Mouse (Mus musculus) adrenal gland, adult 2 months (tissue): Measurements from ENCODE around the gene Btbd35f26. TPM values are rescaled to one million over a fixed set of nuclear protein-coding genes. Genes with fewer than 3 reads are reported as not detected.
"Not testable (repeated sequence)": the region's sequence is repeated elsewhere in the genome, so short reads cannot be mapped to it uniquely, and the experiment has no call there.

Experiments used
- DNase-seq: peaks from one replicate; pipeline ENCODE4 v3.0.0; 2021
- long read RNA-seq: library from polyadenylated mRNA; stranded (forward); transcript quantifications from one replicate; pipeline ENCODE4 v2.0.0, GENCODE M21; 2021
- polyA plus RNA-seq: library from polyadenylated mRNA; depleted of rRNA; stranded (reverse); fragments of >200 nt; gene quantifications from 2 replicates; pipeline ENCODE4 v1.2.3, GENCODE M21; 2012; rRNA removed
- total RNA-seq, 2 experiments: library from RNA; stranded (reverse); gene quantifications; 2 replicates each; pipeline ENCODE4 v1.2.3; 2021

Btbd35f26 gene
- total RNA-seq = not detected
- polyA plus RNA-seq = not detected in 2 replicates
- long read RNA-seq = 0 reads

- not testable (repeated sequence) for DNase-seq
These were observed at the start of gene Btbd35f26 for GRCm38 (mm10) chrX:31336154-31336553. Btbd35f26 (plus strand) TSS chrX:31336454.

DNA sequence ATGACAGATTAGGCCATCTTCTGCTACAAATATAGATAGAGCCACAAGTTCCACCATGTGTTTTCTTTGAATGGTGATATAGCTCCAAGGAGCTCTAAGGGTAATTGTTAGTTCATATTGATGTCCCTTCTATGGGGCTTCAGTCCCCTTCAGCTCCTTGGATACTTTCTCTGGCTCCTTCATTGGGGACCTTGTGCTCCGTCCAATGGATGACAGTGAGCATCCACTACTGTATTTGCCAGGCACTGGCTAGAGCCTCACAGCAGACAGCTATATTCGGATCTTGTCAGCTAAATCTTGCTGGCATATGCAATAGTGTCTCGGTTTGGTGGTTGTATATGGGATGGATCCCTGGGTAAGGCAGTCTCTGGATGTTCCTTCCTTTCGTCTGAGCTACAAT is 5.7 kb downstream of the Btbd35f26 start:
- DNase-seq = peak; percentile 1

GRCm38 (mm10) chrX:31383818-31384217 is 47.6 kb downstream of the Btbd35f26 start, which contains the start of gene Btbd35f19:
Btbd35f19 (minus strand) TSS chrX:31383918.
- not testable (repeated sequence) for DNase-seq

Other genes starting within 250 kb of the Btbd35f26 start
- gene Btbd35f29, start 218.8 kb upstream of the Btbd35f26 start, total RNA-seq = not detected
- gene Btbd35f29, start 218.8 kb upstream of the Btbd35f26 start, polyA plus RNA-seq = not detected in 2 replicates
- gene Spin2f, start 82.6 kb upstream of the Btbd35f26 start, total RNA-seq = not detected
- gene Spin2f, start 82.6 kb upstream of the Btbd35f26 start, polyA plus RNA-seq = not detected in 2 replicates
- gene Btbd35f19, start 47.5 kb downstream of the Btbd35f26 start, total RNA-seq = not detected
- not detected in 2 replicates for gene Btbd35f19, start 47.5 kb downstream of the Btbd35f26 start, polyA plus RNA-seq
- gene Gm21883, start 237.8 kb downstream of the Btbd35f26 start, total RNA-seq = not detected
- not detected in 2 replicates for gene Gm21883, start 237.8 kb downstream of the Btbd35f26 start, polyA plus RNA-seq